Mouse (Mus musculus): ENCODE data around the gene Lpp. TPM values are rescaled to one million over a fixed set of nuclear protein-coding genes. Genes with fewer than 3 reads are reported as not detected.

Gene Lpp
- total and polyA plus RNA-seq, 3 experiments = 0.64 to 1.2 (median 0.68) TPM

- Histone ChIP-seq H3K4me1 (ENCODE audit: control insufficient read depth in 1 of 2, insufficient read depth in 2 of 2) (peaks cover 13 to 31% of the 10 kb centered on the region in 2 experiments), H3K79me2 (replicated peaks; ENCODE audit: control insufficient read depth, extremely low read depth, insufficient read depth, poor library complexity, severe bottlenecking) (no peaks in the 10 kb centered on the region), H3K9ac (ENCODE audit: insufficient read depth, low read depth) (no peak overlapping the region), H3K9me3 (replicated peaks; ENCODE audit: low read length) (no peaks in the 10 kb centered on the region), H3K27me3 (replicated peaks) (no peaks in the 10 kb centered on the region), H3K27ac (ENCODE audit: insufficient read depth, low read depth) (no peak overlapping the region), H3K36me3 (replicated peaks in 1 of 2; ENCODE audit: control insufficient read depth in 1 of 2, insufficient read depth in 1 of 2, low read length in 1 of 2) (no peaks in the 10 kb centered on the region), H3K4me3 (replicated peaks in 1 of 3; ENCODE audit: low read depth in 2 of 3, low read length in 2 of 3, poor library complexity in 1 of 3) (no peak overlapping the region), H3K4me2 (ENCODE audit: insufficient read depth, low read depth, poor library complexity, severe bottlenecking) (no peak overlapping the region)
- in situ Hi-C loops (cut with MboI; ENCODE audit: low pct_ligation_motif_present, low pct_unique_long_range_greater_than_20kb, low sequenced_read_pairs) = no loop called here
- TF ChIP-seq ZKSCAN1 (IDR thresholded peaks at IDR 0.05; ENCODE audit: borderline replicate concordance, low read depth, low read length) (no peak), SMC3 (IDR thresholded peaks at IDR 0.05; ENCODE audit: low read depth, low read length) (no peak), ZMIZ1 (IDR thresholded peaks at IDR 0.05; ENCODE audit: low read depth, low read length) (no peak), SIN3A (IDR thresholded peaks at IDR 0.05; ENCODE audit: low read length) (no peak), E2F4 (IDR thresholded peaks at IDR 0.05; ENCODE audit: insufficient replicate concordance, low read depth, low read length) (no peak), NELFE (IDR thresholded peaks at IDR 0.05; ENCODE audit: low read depth, low read length) (no peak), ZNF384 (IDR thresholded peaks at IDR 0.05; ENCODE audit: low read depth, low read length) (no peak), EP300 (IDR thresholded peaks at IDR 0.05; ENCODE audit: low read length) (no peak), PAX5 (IDR thresholded peaks at IDR 0.05; ENCODE audit: low read length) (no peak), TCF12 (IDR thresholded peaks at IDR 0.05; ENCODE audit: low read depth, low read length) (no peak), MEF2A (IDR thresholded peaks at IDR 0.05; ENCODE audit: borderline replicate concordance, low read depth, low read length) (no peak), RCOR1 (conservative IDR thresholded peaks at IDR 0.05; ENCODE audit: low read depth, low read length) (no peak), MXI1 (IDR thresholded peaks at IDR 0.05; ENCODE audit: low read depth, low read length) (no peak), CHD1 (IDR thresholded peaks at IDR 0.05; ENCODE audit: low read depth, low read length) (no peak), MAFK (IDR thresholded peaks at IDR 0.05; ENCODE audit: insufficient replicate concordance, low read length) (no peak), USF2 (conservative IDR thresholded peaks at IDR 0.05; ENCODE audit: low read depth, low read length) (no peak), CHD2 (IDR thresholded peaks at IDR 0.05; ENCODE audit: low read length) (no peak)
- dilution Hi-C loops (cut with MboI; ENCODE audit: extremely low pct_ligation_motif_present, extremely low pct_unique_long_range_greater_than_20kb, low sequenced_read_pairs) = no loop called here
- no peak for DNase-seq (ENCODE audit: extremely low read depth)
These were observed 108.5 kb downstream of the Lpp start for GRCm38 (mm10) chr16:24501628-24502294.

- in situ Hi-C loops (cut with MboI; ENCODE audit: low pct_ligation_motif_present, low pct_unique_long_range_greater_than_20kb, low sequenced_read_pairs) (no loop called here), dilution Hi-C loops (cut with MboI; ENCODE audit: extremely low pct_ligation_motif_present, extremely low pct_unique_long_range_greater_than_20kb, low sequenced_read_pairs) (no loop called here)
These were observed 109.1 kb downstream of the Lpp start for GRCm38 (mm10) chr16:24502295-24502823.

More at GRCm38 (mm10) chr16:24502295-24502823, 109.1 kb downstream of the Lpp start:
- peaks cover 18 to 37% of the 10 kb centered on the region in 2 experiments for H3K4me1 ChIP-seq (ENCODE audit: control insufficient read depth in 1 of 2, insufficient read depth in 2 of 2)
- TF ChIP-seq CTCF (conservative IDR thresholded peaks at IDR 0.05 in 1 of 2, IDR thresholded peaks at IDR 0.05 in 1 of 2; ENCODE audit: low read depth in 2 of 2, low read length in 2 of 2) = peak in 1 of 2 experiments; percentile 16; a peak in 2 of 4 replicates
- TF ChIP-seq TCF12 (IDR thresholded peaks at IDR 0.05; ENCODE audit: low read depth, low read length) = no peak
- TF ChIP-seq CHD1 (IDR thresholded peaks at IDR 0.05; ENCODE audit: low read depth, low read length) = no peak
- TF ChIP-seq MEF2A (IDR thresholded peaks at IDR 0.05; ENCODE audit: borderline replicate concordance, low read depth, low read length) = no peak
- no peak for TF ChIP-seq PAX5 (IDR thresholded peaks at IDR 0.05; ENCODE audit: low read length)
- TF ChIP-seq SMC3 (IDR thresholded peaks at IDR 0.05; ENCODE audit: low read depth, low read length) = peak; percentile 21; the same call in 1 of the 2 replicates
- DNase-seq (ENCODE audit: extremely low read depth) = no peak
- no peaks in the 10 kb centered on the region for H3K27me3 ChIP-seq (replicated peaks)
- no peaks in the 10 kb centered on the region for H3K79me2 ChIP-seq (replicated peaks; ENCODE audit: control insufficient read depth, extremely low read depth, insufficient read depth, poor library complexity, severe bottlenecking)
- H3K9ac ChIP-seq (ENCODE audit: insufficient read depth, low read depth) = no peak overlapping the region
- no peaks in the 10 kb centered on the region for H3K36me3 ChIP-seq (replicated peaks in 1 of 2; ENCODE audit: control insufficient read depth in 1 of 2, insufficient read depth in 1 of 2, low read length in 1 of 2)
- H3K4me2 ChIP-seq (ENCODE audit: insufficient read depth, low read depth, poor library complexity, severe bottlenecking) = no peak overlapping the region
- H3K9me3 ChIP-seq (replicated peaks; ENCODE audit: low read length) = no peaks in the 10 kb centered on the region
- H3K27ac ChIP-seq (ENCODE audit: insufficient read depth, low read depth) = no peak overlapping the region
- no peak overlapping the region for H3K4me3 ChIP-seq (replicated peaks in 1 of 3; ENCODE audit: low read depth in 2 of 3, low read length in 2 of 3, poor library complexity in 1 of 3)

All from CH12.LX (cell line).